Mouse (Mus musculus) MEL-GATA-1-ER (cell line): Measurements from ENCODE around the gene Stat2.

Experiments
- DNase-seq: peaks from one replicate; pipeline ENCODE4 v3.0.0-alpha.2; 2012; ENCODE audit warnings: low read depth; ENCODE audit errors: extremely low read depth

Stat2 gene

DNA sequence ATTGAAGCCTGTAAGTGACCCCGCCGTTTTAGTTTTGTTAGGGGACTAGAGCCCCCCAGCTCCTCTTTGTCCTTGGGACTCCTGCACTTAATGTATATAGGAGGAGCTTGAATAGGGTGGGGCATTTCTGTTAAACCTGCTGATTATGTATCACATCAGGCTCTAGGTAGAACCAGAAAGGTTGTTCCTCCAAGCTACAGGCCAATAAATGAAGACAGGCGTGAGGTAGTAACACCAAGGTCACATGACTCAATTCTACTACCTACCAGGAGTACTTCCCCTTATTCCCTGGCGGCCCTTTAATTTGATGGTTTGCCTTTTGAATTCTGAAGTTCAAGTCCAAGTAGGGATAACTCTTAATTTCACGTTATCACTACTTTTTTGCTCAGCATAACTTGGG, 68.1 kb downstream of the Stat2 start:
- DNase-seq = peak; percentile 81

GRCm38 (mm10) chr10:128338948-128339347, 68.6 kb downstream of the Stat2 start:
- no peak for DNase-seq

DNA sequence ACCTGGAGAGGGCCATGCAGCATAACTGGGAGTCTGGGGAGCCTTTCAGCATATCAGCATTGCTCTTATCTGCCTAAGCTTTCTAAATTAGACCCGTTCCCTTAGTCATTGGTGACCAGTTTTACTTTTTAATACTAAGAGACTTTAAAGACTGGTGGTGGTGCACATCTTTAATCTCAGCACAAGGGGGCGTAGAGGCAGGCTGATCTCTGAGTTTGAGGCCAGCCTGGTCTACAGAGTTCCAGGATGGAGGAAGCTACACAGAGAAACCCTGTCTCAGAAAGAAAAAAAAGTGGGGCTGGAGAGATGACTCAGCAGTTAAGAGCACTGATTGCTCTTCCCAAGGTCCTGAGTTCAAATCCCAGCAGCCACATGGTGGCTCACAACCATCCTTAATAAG, 69.9 kb downstream of the Stat2 start:
- peak; percentile 41 for DNase-seq
